19 mouse cellular contexts compared by ENCODE assay signal in genomic region chr2:49845104-49845503, GRCm38 (mm10). TPM values are rescaled to one million over a fixed set of nuclear protein-coding genes. Genes with fewer than 3 reads are reported as not detected.
DNase-seq lines count a peak whose midpoint lies in the region; ATAC-seq and TF ChIP-seq lines count a peak whose summit lies in the region.
"Had no signal": no experiment of that assay in that cellular context is flagged by ENCODE, and none has a peak within 500 bp of the region (broad histone marks: within the 10 kb centered on the region; RNA-seq: fewer than 3 reads in every experiment).

No protein-coding gene starts in this region.

- no peaks in the 10 kb centered on the region for H3K9me3 ChIP-seq in forebrain, embryonic 13.5 days (replicated peaks)
- no peaks in the 10 kb centered on the region for H3K9me3 ChIP-seq in forebrain, embryonic 15.5 days
- no peaks in the 10 kb centered on the region for H3K9me3 ChIP-seq in hindbrain, embryonic 13.5 days
- no peaks in the 10 kb centered on the region for H3K9me3 ChIP-seq in midbrain, postnatal 0 days (ENCODE audit: low read length)
- H3K9me3 ChIP-seq in limb, embryonic 10.5 days (replicated peaks) = no peaks in the 10 kb centered on the region
- no peaks in the 10 kb centered on the region for H3K9me3 ChIP-seq in kidney, embryonic 15.5 days (replicated peaks)
- H3K9me3 ChIP-seq: embryonic facial prominence, embryonic 15.5 days; heart, embryonic 10.5 days; liver, embryonic 15.5 days had no signal

- peak; percentile 47; the same call in 1 of the 2 replicates for ATAC-seq in forebrain, embryonic 13.5 days
- no peak for ATAC-seq in forebrain, embryonic 15.5 days (replicated peaks)
- ATAC-seq in hindbrain, embryonic 13.5 days (ENCODE audit: low FRiP score) = peak; percentile 63; the same call in 1 of the 2 replicates
- ATAC-seq in midbrain, postnatal 0 days (ENCODE audit: low FRiP score) = no peak
- ATAC-seq in kidney, embryonic 15.5 days (replicated peaks; ENCODE audit: low FRiP score) = no peak

- no peaks in the 10 kb centered on the region for H3K36me3 ChIP-seq in forebrain, embryonic 13.5 days (ENCODE audit: poor library complexity, severe bottlenecking)
- H3K36me3 ChIP-seq in forebrain, embryonic 15.5 days = no peaks in the 10 kb centered on the region
- H3K36me3 ChIP-seq in hindbrain, embryonic 13.5 days = no peaks in the 10 kb centered on the region
- no peaks in the 10 kb centered on the region for H3K36me3 ChIP-seq in midbrain, postnatal 0 days (ENCODE audit: insufficient read depth, low read length)
- H3K36me3 ChIP-seq in limb, embryonic 10.5 days = no peaks in the 10 kb centered on the region
- no peaks in the 10 kb centered on the region for H3K36me3 ChIP-seq in kidney, embryonic 15.5 days
- H3K36me3 ChIP-seq: embryonic facial prominence, embryonic 15.5 days; heart, embryonic 10.5 days; liver, embryonic 15.5 days had no signal

- H3K27me3 ChIP-seq in forebrain, embryonic 13.5 days = no peaks in the 10 kb centered on the region
- no peaks in the 10 kb centered on the region for H3K27me3 ChIP-seq in forebrain, embryonic 15.5 days
- H3K27me3 ChIP-seq in hindbrain, embryonic 13.5 days = no peaks in the 10 kb centered on the region
- no peaks in the 10 kb centered on the region for H3K27me3 ChIP-seq in midbrain, postnatal 0 days (ENCODE audit: insufficient read depth, low read length)
- H3K27me3 ChIP-seq in limb, embryonic 10.5 days (ENCODE audit: low read depth, poor library complexity, severe bottlenecking) = no peaks in the 10 kb centered on the region
- no peaks in the 10 kb centered on the region for H3K27me3 ChIP-seq in kidney, embryonic 15.5 days
- H3K27me3 ChIP-seq: embryonic facial prominence, embryonic 15.5 days; liver, embryonic 15.5 days had no signal

- H3K4me2 ChIP-seq in forebrain, embryonic 13.5 days = no peak overlapping the region
- no peak overlapping the region for H3K4me2 ChIP-seq in forebrain, embryonic 15.5 days (replicated peaks)
- no peak overlapping the region for H3K4me2 ChIP-seq in hindbrain, embryonic 13.5 days
- no peak overlapping the region for H3K4me2 ChIP-seq in midbrain, postnatal 0 days (ENCODE audit: low read depth, low read length, poor library complexity, severe bottlenecking)
- no peak overlapping the region for H3K4me2 ChIP-seq in kidney, embryonic 15.5 days
- H3K4me2 ChIP-seq: embryonic facial prominence, embryonic 15.5 days; liver, embryonic 15.5 days had no signal

- 21% methylated on average over 7 of the region's 7 CpGs for WGBS in forebrain, embryonic 13.5 days
- 23% methylated on average over 7 of the region's 7 CpGs for WGBS in forebrain, embryonic 15.5 days
- 17% methylated on average over 7 of the region's 7 CpGs for WGBS in hindbrain, embryonic 13.5 days
- WGBS in midbrain, postnatal 0 days = 20% methylated on average over 7 of the region's 7 CpGs
- 83% methylated on average over 7 of the region's 7 CpGs for WGBS in limb, embryonic 10.5 days
- 68% methylated on average over 7 of the region's 7 CpGs for WGBS in kidney, embryonic 15.5 days

- DNase-seq in Muller cell, postnatal 12 days (ENCODE audit: inconsistent ontology term) = peak; percentile 88
- peak; percentile 35 for DNase-seq in midbrain, postnatal 0 days (ENCODE audit: low spot score)
- no peak for DNase-seq in limb, embryonic 10.5 days (ENCODE audit: low spot score)
- DNase-seq in gastrocnemius, adult 8-10 months (ENCODE audit: low spot score in 2 of 2) = no peak
- DNase-seq: cerebellum, postnatal 14 days; heart, postnatal 4 days; kidney, adult 9 months; lung, postnatal 4 days; right cerebral cortex, adult 18-20 months had no signal

- no peak for TF ChIP-seq CTCF in midbrain, postnatal 0 days (IDR thresholded peaks at IDR 0.05)

- H3K4me3 ChIP-seq in forebrain, embryonic 13.5 days = no peak overlapping the region
- H3K4me3 ChIP-seq in forebrain, embryonic 15.5 days = no peak overlapping the region
- no peak overlapping the region for H3K4me3 ChIP-seq in hindbrain, embryonic 13.5 days
- H3K4me3 ChIP-seq in midbrain, postnatal 0 days (ENCODE audit: low read depth, low read length) = no peak overlapping the region
- no peak overlapping the region for H3K4me3 ChIP-seq in limb, embryonic 10.5 days
- no peak overlapping the region for H3K4me3 ChIP-seq in kidney, embryonic 15.5 days (replicated peaks)
- H3K4me3 ChIP-seq: embryonic facial prominence, embryonic 15.5 days; heart, embryonic 10.5 days; liver, embryonic 15.5 days; myocyte had no signal

- no peak overlapping the region for H3K9ac ChIP-seq in forebrain, embryonic 13.5 days
- no peak overlapping the region for H3K9ac ChIP-seq in forebrain, embryonic 15.5 days (replicated peaks)
- H3K9ac ChIP-seq in hindbrain, embryonic 13.5 days = no peak overlapping the region
- no peak overlapping the region for H3K9ac ChIP-seq in midbrain, postnatal 0 days (replicated peaks; ENCODE audit: low read length, poor library complexity, severe bottlenecking)
- H3K9ac ChIP-seq in kidney, embryonic 15.5 days = no peak overlapping the region
- H3K9ac ChIP-seq: embryonic facial prominence, embryonic 15.5 days; liver, embryonic 15.5 days had no signal

- H3K4me1 ChIP-seq in forebrain, embryonic 13.5 days = peaks cover 18% of the 10 kb centered on the region
- peaks cover 20% of the 10 kb centered on the region for H3K4me1 ChIP-seq in forebrain, embryonic 15.5 days
- H3K4me1 ChIP-seq in hindbrain, embryonic 13.5 days (replicated peaks) = peaks cover 13% of the 10 kb centered on the region
- H3K4me1 ChIP-seq in midbrain, postnatal 0 days (ENCODE audit: insufficient read depth, low read length) = peaks cover 3% of the 10 kb centered on the region; the same call in 1 of the 2 replicates
- peaks cover 5% of the 10 kb centered on the region for H3K4me1 ChIP-seq in limb, embryonic 10.5 days
- peaks cover 5% of the 10 kb centered on the region; the same call in 1 of the 2 replicates for H3K4me1 ChIP-seq in kidney, embryonic 15.5 days
- H3K4me1 ChIP-seq: liver, embryonic 15.5 days had no signal

- H3K27ac ChIP-seq in forebrain, embryonic 13.5 days = no peak overlapping the region
- H3K27ac ChIP-seq in forebrain, embryonic 15.5 days (replicated peaks) = no peak overlapping the region
- H3K27ac ChIP-seq in hindbrain, embryonic 13.5 days = no peak overlapping the region
- H3K27ac ChIP-seq in midbrain, postnatal 0 days (ENCODE audit: low read depth, low read length) = no peak overlapping the region
- H3K27ac ChIP-seq in limb, embryonic 10.5 days = no peak overlapping the region
- H3K27ac ChIP-seq in kidney, embryonic 15.5 days = no peak overlapping the region
- H3K27ac ChIP-seq: embryonic facial prominence, embryonic 15.5 days; heart, embryonic 10.5 days; liver, embryonic 15.5 days had no signal

RNA-seq across cellular contexts. Expression of gene Lypd6b, which starts 57.6 kb away (rescaled TPM):
- polyA plus RNA-seq in forebrain, embryonic 13.5 days (2015; fragmentation: Nextera tagmentation; extraction: Ambion mirVana) = 3.0 and 3.1 TPM in 2 replicates
- polyA plus RNA-seq in forebrain, embryonic 15.5 days (2015; fragmentation: Nextera tagmentation; extraction: Ambion mirVana) = 10.7 and 11.3 TPM in 2 replicates
- polyA plus RNA-seq in hindbrain, embryonic 13.5 days (2015; fragmentation: Nextera tagmentation; extraction: Ambion mirVana) = 4.4 and 5.0 TPM in 2 replicates
- total RNA-seq in midbrain, postnatal 0 days (2014; rRNA removed) = 18.6 and 22.5 TPM in 2 replicates
- polyA plus RNA-seq in midbrain, postnatal 0 days (2015; fragmentation: Nextera tagmentation; extraction: Ambion mirVana) = 28.1 and 31.1 TPM in 2 replicates
- 3.8 and 3.9 TPM in 2 replicates for polyA plus RNA-seq in limb, embryonic 10.5 days (2016; fragmentation: Nextera tagmentation; extraction: Ambion mirVana)
- 10.0 and 11.6 TPM in 2 replicates for polyA plus RNA-seq in kidney, embryonic 15.5 days (2015; fragmentation: Nextera tagmentation; extraction: Ambion mirVana)
- not detected for total RNA-seq in gastrocnemius, adult 8-10 months (2022)
- total RNA-seq: gastrocnemius, adult 18-20 months; MEL had no signal
- polyA plus RNA-seq: liver, embryonic 15.5 days had no signal

Comparison
In these comparisons a context has a peak if more than half of its experiments do, and no peak if none do; other contexts are left out.
1. ATAC-seq: peak in forebrain, embryonic 13.5 days (single experiment) and hindbrain, embryonic 13.5 days (single experiment); none in forebrain, embryonic 15.5 days (single experiment), midbrain, postnatal 0 days (single experiment) and kidney, embryonic 15.5 days (single experiment).
2. DNase-seq: peak in Muller cell, postnatal 12 days (single experiment) and midbrain, postnatal 0 days (single experiment); none in limb, embryonic 10.5 days (single experiment) and gastrocnemius, adult 8-10 months (0 of 2).